Comparison of ENCODE assay signal across 12 mouse cellular contexts in the genomic region with DNA sequence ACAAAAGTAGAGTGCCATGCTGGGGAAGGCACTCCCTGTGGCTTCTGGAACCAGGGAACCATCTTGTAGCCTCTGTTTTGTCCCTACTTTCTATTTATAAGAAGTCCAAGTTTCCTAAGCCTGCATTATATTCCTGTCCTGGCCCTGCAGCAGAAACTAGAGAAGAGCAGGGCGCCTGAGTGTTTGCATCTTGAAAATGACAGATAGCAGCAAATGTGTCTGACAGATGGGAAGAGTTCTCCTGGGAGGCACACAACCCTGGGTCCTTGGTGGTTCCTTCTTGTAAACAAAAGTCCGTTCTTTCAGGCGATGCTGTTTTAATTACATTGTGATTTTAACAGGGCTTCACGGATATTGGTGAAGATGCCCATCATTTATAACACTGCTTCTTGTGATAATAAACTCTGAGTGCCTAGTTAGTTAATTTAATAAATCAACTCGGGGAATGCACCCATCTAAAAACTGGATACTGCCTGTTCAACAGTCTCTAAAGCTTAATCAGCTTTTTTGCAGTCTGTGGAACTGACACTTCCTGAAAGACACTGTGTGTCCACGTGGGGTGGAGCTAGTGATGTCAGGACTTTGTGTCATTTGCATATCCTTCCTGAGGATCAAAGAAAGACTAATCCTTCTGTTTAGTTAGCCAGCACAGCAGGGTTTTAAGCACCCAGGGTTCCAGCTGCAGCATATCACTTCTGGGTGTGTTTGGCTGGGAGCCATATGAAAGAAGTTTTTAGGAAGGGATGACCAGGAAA.
A peak's percentile ranks its signal among the peaks of the same experiment; 100 is the strongest.
DNase-seq lines count a peak whose midpoint lies in the region; ATAC-seq and TF ChIP-seq lines count a peak whose summit lies in the region.
"Had no signal": no experiment of that assay in that cellular context is flagged by ENCODE, and none has a peak within 500 bp of the region (broad histone marks: within the 10 kb centered on the region; RNA-seq: fewer than 3 reads in every experiment).

No protein-coding gene starts in this region.

- no peak overlapping the region for H3K4me3 ChIP-seq in heart, embryonic 16.5 days (ENCODE audit: low read length)
- no peak overlapping the region for H3K4me3 ChIP-seq in heart, adult 2 months
- H3K4me3 ChIP-seq: limb, embryonic 13.5 days had no signal

- no peaks in the 10 kb centered on the region for H3K36me3 ChIP-seq in heart, embryonic 16.5 days (ENCODE audit: control insufficient read depth, insufficient read depth)
- H3K36me3 ChIP-seq in heart, adult 2 months (ENCODE audit: control insufficient read depth, insufficient read depth, low read length), result no peaks in the 10 kb centered on the region
- H3K36me3 ChIP-seq: limb, embryonic 13.5 days had no signal

- H3K79me2 ChIP-seq in heart, adult 2 months (replicated peaks; ENCODE audit: control insufficient read depth, insufficient read depth, low read length), result no peaks in the 10 kb centered on the region

- no peak for TF ChIP-seq CTCF in heart, adult 2 months (IDR thresholded peaks at IDR 0.05)

- no peak overlapping the region for H3K27ac ChIP-seq in heart, embryonic 16.5 days (ENCODE audit: low read length)
- H3K27ac ChIP-seq in heart, adult 2 months, result no peak overlapping the region
- H3K27ac ChIP-seq: hindbrain, postnatal 0 days; limb, embryonic 13.5 days had no signal

- intact Hi-C loops in heart, adult 2 months (cut with DNase I), result no loop called here

- no peak overlapping the region for H3K9ac ChIP-seq in heart, embryonic 16.5 days (ENCODE audit: low read length)
- no peak overlapping the region for H3K9ac ChIP-seq in heart, adult 2 months (ENCODE audit: low read depth, low read length)
- H3K9ac ChIP-seq: limb, embryonic 13.5 days had no signal

- WGBS in heart, embryonic 16.5 days, result 20% methylated on average over 6 of the region's 6 CpGs
- 34% methylated on average over 6 of the region's 6 CpGs for WGBS in heart, adult 2 months

- no peak for TF ChIP-seq POLR2A in heart, adult 2 months (IDR thresholded peaks at IDR 0.05; ENCODE audit: insufficient read depth, low read depth, low read length)

- H3K27me3 ChIP-seq in heart, embryonic 16.5 days (ENCODE audit: control insufficient read depth, insufficient read depth, low read length), result no peaks in the 10 kb centered on the region
- H3K27me3 ChIP-seq in heart, adult 2 months (ENCODE audit: control insufficient read depth, insufficient read depth, low read length), result no peaks in the 10 kb centered on the region
- H3K27me3 ChIP-seq: limb, embryonic 13.5 days had no signal

- no peak for DNase-seq in heart, adult 2 months
- DNase-seq in lung, postnatal 10 days, result peak; percentile 10
- no peak for DNase-seq in lung, postnatal 36 days
- DNase-seq in retina, postnatal 1 day, result peak; percentile 48
- DNase-seq in adrenal gland, postnatal 25 days, result no peak
- no peak for DNase-seq in yolk sac, embryonic 10.5 days (ENCODE audit: low spot score)
- DNase-seq: cerebellum, postnatal 25 days; heart, adult 18-20 months had no signal

- TF ChIP-seq EP300 in heart, adult 2 months (IDR thresholded peaks at IDR 0.05; ENCODE audit: insufficient read depth, low read depth, low read length), result no peak

- peaks cover 8% of the 10 kb centered on the region for H3K4me1 ChIP-seq in heart, embryonic 16.5 days (ENCODE audit: control insufficient read depth, insufficient read depth, low read length)
- H3K4me1 ChIP-seq in heart, adult 2 months (ENCODE audit: control insufficient read depth, insufficient read depth, low read length), result no peaks in the 10 kb centered on the region; the same call in 1 of the 2 replicates

- H3K4me2 ChIP-seq in heart, embryonic 16.5 days (ENCODE audit: low read depth, low read length), result 0 out of 2 replicates have a peak overlapping the region, but pooled peaks have one; percentile 9
- H3K4me2 ChIP-seq: limb, embryonic 13.5 days had no signal

- no peak for ATAC-seq in heart, embryonic 16.5 days (replicated peaks; ENCODE audit: extremely low read depth, insufficient read depth, low FRiP score)
- ATAC-seq in granulocyte monocyte progenitor cell, adult 5-6 weeks (replicated peaks; ENCODE audit: poor library complexity, severe bottlenecking), result peak; percentile 79
- ATAC-seq: hindbrain, postnatal 0 days had no signal

- no peaks in the 10 kb centered on the region for H3K9me3 ChIP-seq in heart, embryonic 16.5 days (replicated peaks; ENCODE audit: control insufficient read depth, low read length)
- H3K9me3 ChIP-seq: limb, embryonic 13.5 days had no signal

Comparison
In these comparisons a context has a peak if more than half of its experiments do, and no peak if none do; other contexts are left out.
1. DNase-seq: peak in lung, postnatal 10 days (single experiment) and retina, postnatal 1 day (single experiment); none in heart, adult 2 months (0 of 2), lung, postnatal 36 days (single experiment), adrenal gland, postnatal 25 days (single experiment) and yolk sac, embryonic 10.5 days (single experiment).